Mouse (Mus musculus): ENCODE measurements around the gene Cnnm1. TPM values are rescaled to one million over a fixed set of nuclear protein-coding genes. Genes with fewer than 3 reads are reported as not detected.
"Not testable (repeated sequence)": the region's sequence is repeated elsewhere in the genome, so short reads cannot be mapped to it uniquely, and the experiment has no call there.

The Cnnm1 gene
- polyA plus RNA-seq, 1 experiment = 0.06 TPM

- WGBS = 57% methylated on average over 7 of the region's 7 CpGs
- Histone ChIP-seq H3K4me3 (replicated peaks; ENCODE audit: extremely low read depth, low read depth, low read length) (no peak overlapping the region), H3K4me1 (ENCODE audit: control insufficient read depth, insufficient read depth, low read length) (no peaks in the 10 kb centered on the region)
- TF ChIP-seq POLR2A (IDR thresholded peaks at IDR 0.05; ENCODE audit: borderline replicate concordance, extremely low read depth, low read depth, low read length) = no peak
- no peak for TF ChIP-seq CTCF (IDR thresholded peaks at IDR 0.05; ENCODE audit: insufficient read depth, low read length)
- DNase-seq = no peak
These were observed 58.6 kb downstream of the Cnnm1 start for GRCm38 (mm10) chr19:43498874-43499273.

GRCm38 (mm10) chr19:43502630-43503029 is 62.4 kb downstream of the Cnnm1 start:
- Histone ChIP-seq H3K4me3 (replicated peaks; ENCODE audit: extremely low read depth, low read depth, low read length) (no peak overlapping the region), H3K4me1 (ENCODE audit: control insufficient read depth, insufficient read depth, low read length) (no peaks in the 10 kb centered on the region)
- DNase-seq = no peak
- 87% methylated on average over 11 of the region's 11 CpGs for WGBS
- TF ChIP-seq CTCF (IDR thresholded peaks at IDR 0.05; ENCODE audit: insufficient read depth, low read length) (no peak), POLR2A (IDR thresholded peaks at IDR 0.05; ENCODE audit: borderline replicate concordance, extremely low read depth, low read depth, low read length) (no peak)

- WGBS = 96% methylated on average over 8 of the region's 9 CpGs
- H3K4me3 ChIP-seq (replicated peaks; ENCODE audit: extremely low read depth, low read depth, low read length); H3K4me1 ChIP-seq (ENCODE audit: control insufficient read depth, insufficient read depth, low read length); DNase-seq: not testable (repeated sequence)
These were observed 63.4 kb downstream of the Cnnm1 start for GRCm38 (mm10) chr19:43503593-43503992.

- 88% methylated on average over 12 of the region's 12 CpGs for WGBS
- TF ChIP-seq POLR2A (IDR thresholded peaks at IDR 0.05; ENCODE audit: borderline replicate concordance, extremely low read depth, low read depth, low read length) (no peak), CTCF (IDR thresholded peaks at IDR 0.05; ENCODE audit: insufficient read depth, low read length) (no peak)
- no peaks in the 10 kb centered on the region for H3K4me1 ChIP-seq (ENCODE audit: control insufficient read depth, insufficient read depth, low read length)
- H3K4me3 ChIP-seq (replicated peaks; ENCODE audit: extremely low read depth, low read depth, low read length) = no peak overlapping the region
- DNase-seq = no peak
These were observed 65.2 kb downstream of the Cnnm1 start for GRCm38 (mm10) chr19:43505441-43505840.

GRCm38 (mm10) chr19:43510436-43511220 is 70.4 kb downstream of the Cnnm1 start:
- Histone ChIP-seq H3K4me1 (ENCODE audit: control insufficient read depth, insufficient read depth, low read length) (no peaks in the 10 kb centered on the region), H3K4me3 (replicated peaks; ENCODE audit: extremely low read depth, low read depth, low read length) (no peak overlapping the region)
- DNase-seq = no peak
- TF ChIP-seq POLR2A (IDR thresholded peaks at IDR 0.05; ENCODE audit: borderline replicate concordance, extremely low read depth, low read depth, low read length) (no peak), CTCF (IDR thresholded peaks at IDR 0.05; ENCODE audit: insufficient read depth, low read length) (no peak)
- 90% methylated on average over 14 of the region's 14 CpGs for WGBS

- no peak for DNase-seq
- 81% methylated on average over 22 of the region's 22 CpGs for WGBS
- H3K4me1 ChIP-seq (ENCODE audit: control insufficient read depth, insufficient read depth, low read length) = no peaks in the 10 kb centered on the region; the same call in 1 of the 2 replicates
- TF ChIP-seq CTCF (IDR thresholded peaks at IDR 0.05; ENCODE audit: insufficient read depth, low read length) (no peak), POLR2A (IDR thresholded peaks at IDR 0.05; ENCODE audit: borderline replicate concordance, extremely low read depth, low read depth, low read length) (no peak)
- H3K4me3 ChIP-seq (replicated peaks; ENCODE audit: extremely low read depth, low read depth, low read length) = no peak overlapping the region
These were observed 71.7 kb downstream of the Cnnm1 start for GRCm38 (mm10) chr19:43511621-43512620.

GRCm38 (mm10) chr19:43513874-43514273 is 73.6 kb downstream of the Cnnm1 start:
- Histone ChIP-seq H3K4me3 (replicated peaks; ENCODE audit: extremely low read depth, low read depth, low read length) (no peak overlapping the region), H3K4me1 (ENCODE audit: control insufficient read depth, insufficient read depth, low read length) (no peaks in the 10 kb centered on the region; the same call in 1 of the 2 replicates)
- WGBS = 88% methylated on average over 8 of the region's 8 CpGs
- no peak for DNase-seq
- TF ChIP-seq CTCF (IDR thresholded peaks at IDR 0.05; ENCODE audit: insufficient read depth, low read length) = no peak
- no peak for TF ChIP-seq POLR2A (IDR thresholded peaks at IDR 0.05; ENCODE audit: borderline replicate concordance, extremely low read depth, low read depth, low read length)

- WGBS = 93% methylated on average over 23 of the region's 23 CpGs
- no peak for DNase-seq
- Histone ChIP-seq H3K4me1 (ENCODE audit: control insufficient read depth, insufficient read depth, low read length) (peaks cover 2% of the 10 kb centered on the region; the same call in 1 of the 2 replicates), H3K4me3 (replicated peaks; ENCODE audit: extremely low read depth, low read depth, low read length) (no peak overlapping the region)
- TF ChIP-seq CTCF (IDR thresholded peaks at IDR 0.05; ENCODE audit: insufficient read depth, low read length) (no peak), POLR2A (IDR thresholded peaks at IDR 0.05; ENCODE audit: borderline replicate concordance, extremely low read depth, low read depth, low read length) (no peak)
These were observed 75.6 kb downstream of the Cnnm1 start for GRCm38 (mm10) chr19:43515668-43516396.

All from lung, adult 2 months (tissue).